Mouse (Mus musculus) heart, adult 2 months (tissue): ENCODE results near the gene Sorbs1.

Source experiments
- CTCF ChIP-seq: fragments of 200-600 bp; IDR thresholded peaks from 2 replicates; pipeline ENCODE4 v1.8.1; 2022; ENCODE audit warnings: antibody characterized with exemption, mild to moderate bottlenecking, moderate library complexity
- POLR2A ChIP-seq: fragments of 200-500 bp; IDR thresholded peaks from 2 replicates; pipeline ENCODE4 v1.6.1; 2011; ENCODE audit warnings: mild to moderate bottlenecking, low read depth, low read length, control low read depth; ENCODE audit not compliant: insufficient read depth

- no peak for TF ChIP-seq CTCF
- no peak for TF ChIP-seq POLR2A
Observed at GRCm38 (mm10) chr19:40298574-40298973, 215.0 kb downstream of the Sorbs1 start.
